Mouse (Mus musculus): ENCODE measurements around the gene Slc8a2. TPM values are rescaled to one million over a fixed set of nuclear protein-coding genes. Genes with fewer than 3 reads are reported as not detected.

The Slc8a2 gene
- polyA plus RNA-seq, 1 experiment from 2014 or later = 0.25 TPM

- H3K4me3 ChIP-seq (ENCODE audit: low read depth, low read length) = no peak overlapping the region
- H3K36me3 ChIP-seq (replicated peaks; ENCODE audit: control insufficient read depth, insufficient read depth, low read depth, low read length) = peaks cover 19% of the 10 kb centered on the region
- no peaks in the 10 kb centered on the region for H3K4me1 ChIP-seq (ENCODE audit: control insufficient read depth, insufficient read depth, low read length)
- no peaks in the 10 kb centered on the region for H3K27me3 ChIP-seq (ENCODE audit: control insufficient read depth, insufficient read depth, low read length)
- 85% methylated on average over 7 of the region's 7 CpGs for WGBS
- no peak overlapping the region for H3K4me2 ChIP-seq (ENCODE audit: low read depth, low read length)
- H3K9me3 ChIP-seq (replicated peaks; ENCODE audit: control insufficient read depth, low read length) = no peaks in the 10 kb centered on the region
- no peak for DNase-seq (ENCODE audit: low spot score)
- H3K9ac ChIP-seq (replicated peaks; ENCODE audit: low read length) = no peak overlapping the region
- no peak overlapping the region for H3K27ac ChIP-seq (replicated peaks; ENCODE audit: low read depth, low read length)
- no peak for ATAC-seq (replicated peaks; ENCODE audit: insufficient number of reproducible peaks, low FRiP score, low TSS enrichment, low read depth)
These were observed 18.1 kb upstream of the Slc8a2 start for GRCm38 (mm10) chr7:16111284-16112090.

GRCm38 (mm10) chr7:16116418-16116817 lies 13.2 kb upstream of the Slc8a2 start:
- DNase-seq (ENCODE audit: low spot score) = no peak
- no peaks in the 10 kb centered on the region for H3K27me3 ChIP-seq (ENCODE audit: control insufficient read depth, insufficient read depth, low read length)
- no peaks in the 10 kb centered on the region; the same call in 1 of the 2 replicates for H3K4me1 ChIP-seq (ENCODE audit: control insufficient read depth, insufficient read depth, low read length)
- peaks cover 12% of the 10 kb centered on the region for H3K36me3 ChIP-seq (replicated peaks; ENCODE audit: control insufficient read depth, insufficient read depth, low read depth, low read length)
- ATAC-seq (replicated peaks; ENCODE audit: insufficient number of reproducible peaks, low FRiP score, low TSS enrichment, low read depth) = no peak
- no peak overlapping the region for H3K9ac ChIP-seq (replicated peaks; ENCODE audit: low read length)
- H3K27ac ChIP-seq (replicated peaks; ENCODE audit: low read depth, low read length) = no peak overlapping the region
- no peak overlapping the region for H3K4me3 ChIP-seq (ENCODE audit: low read depth, low read length)
- WGBS = 93% methylated on average over 7 of the region's 7 CpGs
- H3K9me3 ChIP-seq (replicated peaks; ENCODE audit: control insufficient read depth, low read length) = no peaks in the 10 kb centered on the region
- no peak overlapping the region for H3K4me2 ChIP-seq (ENCODE audit: low read depth, low read length)

- no peak for DNase-seq (ENCODE audit: low spot score)
- WGBS = 87% methylated on average over 3 of the region's 3 CpGs
These were observed 12.5 kb upstream of the Slc8a2 start for GRCm38 (mm10) chr7:16117100-16117499.

DNA sequence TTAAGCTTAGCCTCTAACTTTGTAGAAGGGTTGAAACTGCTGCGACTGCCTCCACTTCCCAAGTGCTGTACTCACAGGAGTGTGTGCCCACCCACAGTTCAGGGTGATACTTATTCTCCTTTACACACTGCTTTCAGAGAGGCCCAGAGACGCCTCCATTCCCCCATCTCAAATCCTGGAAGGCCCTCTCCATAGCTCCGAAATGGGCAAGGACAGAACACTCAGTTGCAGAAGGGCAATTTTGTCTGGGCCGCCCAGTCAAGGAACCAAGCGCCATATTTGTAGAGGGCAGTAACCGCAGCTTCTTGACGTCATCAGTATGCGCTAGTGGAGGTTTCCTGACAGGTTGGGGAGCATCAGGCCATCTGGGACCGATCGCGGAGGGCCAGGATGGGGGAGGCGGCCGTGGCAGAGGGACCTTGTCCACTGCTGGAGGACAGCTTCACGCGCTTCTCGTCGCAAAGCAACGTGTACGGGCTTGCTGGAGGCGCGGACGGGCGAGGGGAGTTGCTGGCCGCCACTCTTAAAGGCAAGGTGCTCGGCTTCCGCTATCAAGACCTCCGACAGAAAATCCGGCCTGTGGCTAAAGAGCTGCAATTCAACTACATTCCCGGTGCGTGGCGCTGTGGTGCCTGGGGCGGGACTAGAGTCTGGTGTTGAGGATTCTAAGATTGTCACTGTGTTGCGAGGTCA lies 9.9 kb upstream of the Slc8a2 start, which contains the start of gene Kptn:
Gene Kptn, plus strand, starts transcription at position 327 of the 693 bp plus-strand sequence.
- H3K27me3 ChIP-seq (ENCODE audit: control insufficient read depth, insufficient read depth, low read length) = no peaks in the 10 kb centered on the region
- DNase-seq (ENCODE audit: low spot score) = peak; percentile 94
- peak within 1 kb of the TSS; percentile 70 for H3K4me3 ChIP-seq (ENCODE audit: low read depth, low read length)
- ATAC-seq (replicated peaks; ENCODE audit: insufficient number of reproducible peaks, low FRiP score, low TSS enrichment, low read depth) = peak; percentile 80
- H3K27ac ChIP-seq (replicated peaks; ENCODE audit: low read depth, low read length) = peak within 1 kb of the TSS; percentile 76
- H3K4me2 ChIP-seq (ENCODE audit: low read depth, low read length) = peak within 1 kb of the TSS; percentile 50
- no peaks in the 10 kb centered on the region for H3K9me3 ChIP-seq (replicated peaks; ENCODE audit: control insufficient read depth, low read length)
- peaks cover 6% of the 10 kb centered on the region; the same call in 1 of the 2 replicates for H3K36me3 ChIP-seq (replicated peaks; ENCODE audit: control insufficient read depth, insufficient read depth, low read depth, low read length)
- peak within 1 kb of the TSS; percentile 81 for H3K9ac ChIP-seq (replicated peaks; ENCODE audit: low read length)
- WGBS = 2% methylated on average over 33 of the region's 33 CpGs
- H3K4me1 ChIP-seq (ENCODE audit: control insufficient read depth, insufficient read depth, low read length) = no peaks in the 10 kb centered on the region; the same call in 1 of the 2 replicates

More at GRCm38 (mm10) chr7:16117100-16117499, 12.5 kb upstream of the Slc8a2 start:
- no peaks in the 10 kb centered on the region for H3K9me3 ChIP-seq (replicated peaks; ENCODE audit: control insufficient read depth, low read length)
- H3K36me3 ChIP-seq (replicated peaks; ENCODE audit: control insufficient read depth, insufficient read depth, low read depth, low read length) = peaks cover 12% of the 10 kb centered on the region
- no peak for ATAC-seq (replicated peaks; ENCODE audit: insufficient number of reproducible peaks, low FRiP score, low TSS enrichment, low read depth)
- no peaks in the 10 kb centered on the region for H3K27me3 ChIP-seq (ENCODE audit: control insufficient read depth, insufficient read depth, low read length)
- no peaks in the 10 kb centered on the region; the same call in 1 of the 2 replicates for H3K4me1 ChIP-seq (ENCODE audit: control insufficient read depth, insufficient read depth, low read length)
- H3K27ac ChIP-seq (replicated peaks; ENCODE audit: low read depth, low read length) = no peak overlapping the region
- H3K4me3 ChIP-seq (ENCODE audit: low read depth, low read length) = no peak overlapping the region
- H3K9ac ChIP-seq (replicated peaks; ENCODE audit: low read length) = no peak overlapping the region
- H3K4me2 ChIP-seq (ENCODE audit: low read depth, low read length) = no peak overlapping the region

DNA sequence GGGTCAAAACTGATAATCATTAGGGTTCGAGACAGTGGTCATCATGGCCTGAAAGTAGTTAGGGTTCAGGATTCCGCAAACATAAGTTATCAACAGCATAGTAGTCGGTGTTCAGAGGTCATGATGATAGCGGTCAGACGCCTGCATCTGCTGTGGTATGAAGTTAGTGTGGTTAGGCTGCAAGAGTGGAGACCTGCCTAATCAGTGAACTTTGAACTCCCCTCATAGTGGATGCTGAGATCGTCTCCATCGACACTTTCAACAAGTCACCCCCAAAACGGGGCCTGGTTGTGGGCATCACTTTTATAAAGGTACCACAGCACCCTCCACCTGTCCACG lies 9.4 kb upstream of the Slc8a2 start:
- H3K27me3 ChIP-seq (ENCODE audit: control insufficient read depth, insufficient read depth, low read length) = no peaks in the 10 kb centered on the region
- H3K4me2 ChIP-seq (ENCODE audit: low read depth, low read length) = peak overlapping the region; percentile 50
- H3K9ac ChIP-seq (replicated peaks; ENCODE audit: low read length) = peak overlapping the region; percentile 43
- H3K4me3 ChIP-seq (ENCODE audit: low read depth, low read length) = peak overlapping the region; percentile 70
- no peak overlapping the region for H3K27ac ChIP-seq (replicated peaks; ENCODE audit: low read depth, low read length)
- H3K4me1 ChIP-seq (ENCODE audit: control insufficient read depth, insufficient read depth, low read length) = no peaks in the 10 kb centered on the region; the same call in 1 of the 2 replicates
- 0 out of 2 replicates have a peak, but pooled peaks cover 6% of the 10 kb centered on the region for H3K36me3 ChIP-seq (replicated peaks; ENCODE audit: control insufficient read depth, insufficient read depth, low read depth, low read length)
- DNase-seq (ENCODE audit: low spot score) (no peak), ATAC-seq (replicated peaks; ENCODE audit: insufficient number of reproducible peaks, low FRiP score, low TSS enrichment, low read depth) (peak; percentile 37; the same call in 1 of the 2 replicates)
- 56% methylated on average over 9 of the region's 9 CpGs for WGBS
- H3K9me3 ChIP-seq (replicated peaks; ENCODE audit: control insufficient read depth, low read length) = no peaks in the 10 kb centered on the region

DNA sequence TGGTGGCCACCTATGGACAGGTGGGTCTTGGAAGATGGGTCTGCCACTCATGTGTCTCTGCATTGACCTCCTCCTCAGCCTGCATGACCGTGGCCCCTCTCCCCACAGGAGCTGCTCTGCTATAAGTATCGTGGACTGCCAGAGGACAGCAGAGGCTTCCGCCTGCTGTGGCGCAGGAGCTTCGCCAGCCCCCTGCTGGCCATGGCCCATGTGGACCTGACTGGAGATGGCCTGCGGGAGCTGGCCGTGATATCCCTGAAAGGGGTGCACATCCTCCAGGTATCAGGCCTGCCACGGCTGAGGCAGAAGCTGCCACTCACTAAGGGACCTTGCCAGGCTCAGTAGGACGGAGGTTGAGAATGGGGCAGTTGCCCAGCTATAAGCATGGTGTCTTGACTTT lies 3.8 kb upstream of the Slc8a2 start:
- Histone ChIP-seq H3K4me2 (ENCODE audit: low read depth, low read length) (no peak overlapping the region), H3K36me3 (replicated peaks; ENCODE audit: control insufficient read depth, insufficient read depth, low read depth, low read length) (no peaks in the 10 kb centered on the region), H3K27ac (replicated peaks; ENCODE audit: low read depth, low read length) (no peak overlapping the region), H3K4me1 (ENCODE audit: control insufficient read depth, insufficient read depth, low read length) (no peaks in the 10 kb centered on the region; the same call in 1 of the 2 replicates), H3K9ac (replicated peaks; ENCODE audit: low read length) (no peak overlapping the region), H3K4me3 (ENCODE audit: low read depth, low read length) (no peak overlapping the region), H3K9me3 (replicated peaks; ENCODE audit: control insufficient read depth, low read length) (no peaks in the 10 kb centered on the region), H3K27me3 (ENCODE audit: control insufficient read depth, insufficient read depth, low read length) (no peaks in the 10 kb centered on the region)
- ATAC-seq (replicated peaks; ENCODE audit: insufficient number of reproducible peaks, low FRiP score, low TSS enrichment, low read depth) = no peak
- 82% methylated on average over 9 of the region's 9 CpGs for WGBS
- DNase-seq (ENCODE audit: low spot score) = no peak

GRCm38 (mm10) chr7:16128344-16128743 lies 1.3 kb upstream of the Slc8a2 start:
- no peak overlapping the region for H3K4me3 ChIP-seq (ENCODE audit: low read depth, low read length)
- 90% methylated on average over 6 of the region's 6 CpGs for WGBS
- no peaks in the 10 kb centered on the region for H3K27me3 ChIP-seq (ENCODE audit: control insufficient read depth, insufficient read depth, low read length)
- no peak overlapping the region for H3K27ac ChIP-seq (replicated peaks; ENCODE audit: low read depth, low read length)
- H3K36me3 ChIP-seq (replicated peaks; ENCODE audit: control insufficient read depth, insufficient read depth, low read depth, low read length) = no peaks in the 10 kb centered on the region
- no peak overlapping the region for H3K9ac ChIP-seq (replicated peaks; ENCODE audit: low read length)
- no peaks in the 10 kb centered on the region for H3K9me3 ChIP-seq (replicated peaks; ENCODE audit: control insufficient read depth, low read length)
- H3K4me1 ChIP-seq (ENCODE audit: control insufficient read depth, insufficient read depth, low read length) = peaks cover 6% of the 10 kb centered on the region; the same call in 1 of the 2 replicates
- H3K4me2 ChIP-seq (ENCODE audit: low read depth, low read length) = no peak overlapping the region
- DNase-seq (ENCODE audit: low spot score) (no peak), ATAC-seq (replicated peaks; ENCODE audit: insufficient number of reproducible peaks, low FRiP score, low TSS enrichment, low read depth) (no peak)

- Histone ChIP-seq H3K9ac (replicated peaks; ENCODE audit: low read length) (no peak overlapping the region), H3K4me1 (ENCODE audit: control insufficient read depth, insufficient read depth, low read length) (peaks cover 6% of the 10 kb centered on the region; the same call in 1 of the 2 replicates), H3K27me3 (ENCODE audit: control insufficient read depth, insufficient read depth, low read length) (no peaks in the 10 kb centered on the region), H3K27ac (replicated peaks; ENCODE audit: low read depth, low read length) (no peak overlapping the region), H3K36me3 (replicated peaks; ENCODE audit: control insufficient read depth, insufficient read depth, low read depth, low read length) (no peaks in the 10 kb centered on the region), H3K4me3 (ENCODE audit: low read depth, low read length) (no peak overlapping the region), H3K4me2 (ENCODE audit: low read depth, low read length) (no peak overlapping the region), H3K9me3 (replicated peaks; ENCODE audit: control insufficient read depth, low read length) (no peaks in the 10 kb centered on the region)
- no peak for DNase-seq (ENCODE audit: low spot score)
- no peak for ATAC-seq (replicated peaks; ENCODE audit: insufficient number of reproducible peaks, low FRiP score, low TSS enrichment, low read depth)
- 66% methylated on average over 5 of the region's 5 CpGs for WGBS
These were observed 727 bp upstream of the Slc8a2 start for GRCm38 (mm10) chr7:16128899-16129298.

Data from embryonic facial prominence, embryonic 11.5 days (tissue).